Mouse (Mus musculus) testis, postnatal 10 days (tissue): ENCODE data around the gene Hoxc5.

Experiments
- DNase-seq: peaks from one replicate; pipeline ENCODE4 v3.0.0; 2021; ENCODE audit warnings: low spot score

Hoxc5 gene

GRCm38 (mm10) chr15:102967511-102968397 is 511 bp downstream of the Hoxc5 start:
- DNase-seq = no peak

- no peak for DNase-seq
Observed at GRCm38 (mm10) chr15:102969296-102969695, 2.1 kb downstream of the Hoxc5 start.

GRCm38 (mm10) chr15:102970740-102971139 is 3.5 kb downstream of the Hoxc5 start:
- no peak for DNase-seq

- no peak for DNase-seq
Observed at GRCm38 (mm10) chr15:102972254-102972653, 5.0 kb downstream of the Hoxc5 start.

GRCm38 (mm10) chr15:102972753-102973152 is 5.5 kb downstream of the Hoxc5 start:
- no peak for DNase-seq

- DNase-seq = no peak
Observed at GRCm38 (mm10) chr15:102975034-102975433, 7.8 kb downstream of the Hoxc5 start.

GRCm38 (mm10) chr15:102975688-102976111 is 8.5 kb downstream of the Hoxc5 start:
- DNase-seq = no peak

- no peak for DNase-seq
Observed at GRCm38 (mm10) chr15:102976171-102976570, 8.9 kb downstream of the Hoxc5 start, which contains the start of gene Hoxc9. TSS of gene Hoxc9 (plus strand) at chr15:102976439.

GRCm38 (mm10) chr15:102976631-102977422 is 9.6 kb downstream of the Hoxc5 start:
- DNase-seq = no peak

GRCm38 (mm10) chr15:102977423-102977974 is 10.3 kb downstream of the Hoxc5 start:
- no peak for DNase-seq

- DNase-seq = no peak
Observed at GRCm38 (mm10) chr15:102978615-102979515, 11.6 kb downstream of the Hoxc5 start.

GRCm38 (mm10) chr15:102979936-102980335 is 12.7 kb downstream of the Hoxc5 start:
- DNase-seq = no peak

- no peak for DNase-seq
Observed at GRCm38 (mm10) chr15:102980352-102980751, 13.1 kb downstream of the Hoxc5 start.

GRCm38 (mm10) chr15:102980912-102981311 is 13.7 kb downstream of the Hoxc5 start:
- DNase-seq = no peak

- DNase-seq = peak; percentile 61
Observed at GRCm38 (mm10) chr15:102981379-102982288, 14.4 kb downstream of the Hoxc5 start.

- DNase-seq = no peak
Observed at GRCm38 (mm10) chr15:102983716-102984115, 16.5 kb downstream of the Hoxc5 start.

- DNase-seq = no peak
Observed at GRCm38 (mm10) chr15:102984521-102984920, 17.3 kb downstream of the Hoxc5 start.

- DNase-seq = no peak
Observed at GRCm38 (mm10) chr15:102984925-102985324, 17.7 kb downstream of the Hoxc5 start.

- DNase-seq = peak; percentile 98
Observed at GRCm38 (mm10) chr15:102987124-102987833, 20.0 kb downstream of the Hoxc5 start.

GRCm38 (mm10) chr15:102988078-102988477 is 20.8 kb downstream of the Hoxc5 start:
- DNase-seq = no peak
